Mouse (Mus musculus): Measurements from ENCODE around the gene Gm10563.

The Gm10563 gene

DNA sequence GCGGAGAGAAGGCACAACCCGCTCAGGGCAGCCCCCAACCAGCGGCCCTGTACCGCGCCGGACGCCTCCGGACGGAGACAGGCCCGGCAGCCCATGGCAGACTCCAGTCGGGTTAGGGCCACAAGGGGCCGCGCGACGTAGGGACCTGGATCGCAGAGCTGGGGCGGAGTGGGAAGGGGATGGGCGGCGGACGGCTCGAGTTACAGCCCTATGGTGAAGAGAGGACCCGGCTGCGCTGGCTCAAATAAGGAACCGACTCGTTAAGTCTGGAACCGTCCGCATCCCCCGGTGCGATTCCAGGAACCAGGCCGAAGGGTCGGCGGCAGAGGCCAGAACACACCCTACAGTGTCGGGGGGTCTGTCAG is 7.9 kb upstream of the Gm10563 start, which contains the start of gene Mmp23:
TSS of gene Mmp23 (minus strand) at position 299 of the 365 bp plus-strand sequence.
- DNase-seq (ENCODE audit: extremely low read depth, low read depth), result no peak

- no peak for DNase-seq (ENCODE audit: extremely low read depth, low read depth)
These were observed 7.3 kb upstream of the Gm10563 start for GRCm38 (mm10) chr4:155652283-155653085.

GRCm38 (mm10) chr4:155651553-155652269 is 6.5 kb upstream of the Gm10563 start:
- DNase-seq (ENCODE audit: extremely low read depth, low read depth), result no peak

DNA sequence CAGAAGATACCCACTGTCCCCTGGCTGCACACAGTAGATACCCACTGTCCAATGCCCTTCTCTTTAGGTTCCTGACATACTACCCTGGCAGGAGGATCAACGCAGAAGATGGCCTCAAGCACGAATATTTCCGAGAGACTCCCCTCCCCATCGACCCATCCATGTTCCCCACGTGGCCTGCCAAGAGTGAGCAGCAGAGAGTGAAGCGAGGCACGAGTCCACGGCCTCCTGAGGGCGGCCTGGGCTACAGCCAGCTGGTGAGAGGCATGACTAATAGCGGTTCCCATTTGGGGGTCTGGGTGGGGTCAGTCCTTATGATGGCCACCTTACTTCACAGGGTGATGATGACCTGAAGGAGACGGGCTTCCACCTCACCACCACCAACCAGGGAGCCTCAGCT is 4.1 kb upstream of the Gm10563 start:
- DNase-seq (ENCODE audit: extremely low read depth, low read depth), result no peak

- no peak for DNase-seq (ENCODE audit: extremely low read depth, low read depth)
These were observed 513 bp upstream of the Gm10563 start for GRCm38 (mm10) chr4:155645721-155646120.

DNA sequence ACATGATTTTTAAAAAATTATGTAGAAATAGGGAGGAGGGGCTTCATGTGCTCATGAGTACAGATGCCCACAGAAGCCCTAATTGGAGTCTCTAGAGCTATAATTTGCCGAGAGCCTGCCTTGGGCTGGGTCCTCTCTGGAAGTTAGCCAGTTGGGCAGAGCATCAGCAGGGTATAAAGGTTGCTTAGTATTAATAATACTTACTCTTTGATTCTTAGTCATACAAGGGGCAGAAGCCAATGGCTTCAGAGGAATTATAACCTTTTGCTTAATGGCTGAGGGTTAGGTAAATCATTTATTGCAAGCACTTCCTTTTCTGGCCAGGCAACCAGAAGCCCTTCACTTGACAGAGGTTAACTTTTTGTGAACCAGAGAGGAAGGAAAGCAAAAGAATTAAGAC is 1.7 kb downstream of the Gm10563 start:
- no peak for DNase-seq (ENCODE audit: extremely low read depth, low read depth)

- DNase-seq (ENCODE audit: extremely low read depth, low read depth), result no peak
These were observed 9.3 kb downstream of the Gm10563 start for GRCm38 (mm10) chr4:155635766-155636499.

DNA sequence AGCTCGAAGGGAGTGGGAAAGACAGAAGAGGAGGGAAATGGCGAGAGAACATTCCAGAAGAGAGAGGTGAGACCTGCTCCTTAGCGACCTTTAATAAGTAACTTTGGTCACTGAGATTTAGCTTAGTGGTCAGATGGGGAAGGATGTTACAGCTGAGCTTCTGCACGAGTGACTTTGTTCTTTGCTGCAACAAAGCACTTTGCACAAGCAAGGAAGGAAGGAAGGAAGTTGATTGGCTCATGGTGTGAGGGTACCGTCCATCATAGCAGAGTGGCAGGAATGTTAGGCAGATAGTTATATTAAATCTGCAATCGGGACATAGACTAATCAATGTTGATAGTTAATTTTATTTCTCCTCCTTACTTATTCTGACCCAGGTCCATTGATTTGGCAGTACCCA is 14.9 kb downstream of the Gm10563 start:
- DNase-seq (ENCODE audit: extremely low read depth, low read depth), result no peak

- DNase-seq (ENCODE audit: extremely low read depth, low read depth), result peak; percentile 98
These were observed 20.6 kb downstream of the Gm10563 start, which contains the start of gene Cdk11b for GRCm38 (mm10) chr4:155624338-155625291. Gene Cdk11b, plus strand, starts transcription at chr4:155624854.

GRCm38 (mm10) chr4:155618321-155618720 is 26.9 kb downstream of the Gm10563 start:
- no peak for DNase-seq (ENCODE audit: extremely low read depth, low read depth)

DNA sequence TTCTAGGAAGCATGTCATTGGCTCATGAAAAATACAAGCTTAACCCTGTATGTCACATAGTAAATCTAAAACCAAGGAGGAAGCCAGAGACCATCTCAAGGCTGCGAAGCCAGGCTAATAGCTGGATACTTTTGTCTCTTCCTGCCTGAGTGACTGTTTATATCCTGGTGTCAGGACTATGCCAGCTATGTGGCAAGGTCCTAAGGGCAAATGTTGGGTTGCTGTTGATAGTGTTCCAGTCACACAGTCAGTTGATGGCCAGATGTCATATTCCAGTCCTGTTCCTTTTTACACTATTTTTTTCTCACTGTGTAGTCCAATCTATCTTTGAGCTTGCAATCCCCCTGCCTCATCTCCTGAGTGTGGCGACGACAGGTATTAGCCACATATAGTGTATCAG is 31.9 kb downstream of the Gm10563 start:
- no peak for DNase-seq (ENCODE audit: extremely low read depth, low read depth)

- DNase-seq (ENCODE audit: extremely low read depth, low read depth), result no peak
These were observed 33.3 kb downstream of the Gm10563 start for GRCm38 (mm10) chr4:155611860-155612259.

- DNase-seq (ENCODE audit: extremely low read depth, low read depth), result no peak
These were observed 38.4 kb downstream of the Gm10563 start for GRCm38 (mm10) chr4:155606825-155607224.

GRCm38 (mm10) chr4:155605132-155605531 is 40.1 kb downstream of the Gm10563 start:
- no peak for DNase-seq (ENCODE audit: extremely low read depth, low read depth)

DNA sequence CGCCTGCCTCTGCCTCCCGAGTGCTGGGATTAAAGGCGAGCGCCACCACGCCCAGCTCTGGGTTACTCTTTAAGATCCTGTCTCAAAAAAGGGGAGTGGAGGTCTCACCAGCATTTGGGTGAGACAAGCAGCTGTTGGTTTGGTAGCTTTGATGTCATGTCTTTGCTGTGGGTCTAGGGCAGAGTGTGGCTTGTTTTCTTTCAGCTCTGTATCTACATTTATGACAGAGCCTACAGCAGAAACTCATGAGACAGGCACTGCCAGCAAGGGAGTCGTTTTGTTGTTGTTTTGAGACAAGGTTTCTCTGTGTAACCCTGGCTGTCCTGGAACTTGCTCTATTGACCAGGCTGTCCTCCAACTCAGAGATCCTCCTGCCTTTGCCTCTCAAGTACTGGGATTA is 41.4 kb downstream of the Gm10563 start:
- no peak for DNase-seq (ENCODE audit: extremely low read depth, low read depth)

- no peak for DNase-seq (ENCODE audit: extremely low read depth, low read depth)
These were observed 42.5 kb downstream of the Gm10563 start for GRCm38 (mm10) chr4:155602753-155603152.

- DNase-seq (ENCODE audit: extremely low read depth, low read depth), result no peak
These were observed 43.2 kb downstream of the Gm10563 start for GRCm38 (mm10) chr4:155601997-155602456.

DNA sequence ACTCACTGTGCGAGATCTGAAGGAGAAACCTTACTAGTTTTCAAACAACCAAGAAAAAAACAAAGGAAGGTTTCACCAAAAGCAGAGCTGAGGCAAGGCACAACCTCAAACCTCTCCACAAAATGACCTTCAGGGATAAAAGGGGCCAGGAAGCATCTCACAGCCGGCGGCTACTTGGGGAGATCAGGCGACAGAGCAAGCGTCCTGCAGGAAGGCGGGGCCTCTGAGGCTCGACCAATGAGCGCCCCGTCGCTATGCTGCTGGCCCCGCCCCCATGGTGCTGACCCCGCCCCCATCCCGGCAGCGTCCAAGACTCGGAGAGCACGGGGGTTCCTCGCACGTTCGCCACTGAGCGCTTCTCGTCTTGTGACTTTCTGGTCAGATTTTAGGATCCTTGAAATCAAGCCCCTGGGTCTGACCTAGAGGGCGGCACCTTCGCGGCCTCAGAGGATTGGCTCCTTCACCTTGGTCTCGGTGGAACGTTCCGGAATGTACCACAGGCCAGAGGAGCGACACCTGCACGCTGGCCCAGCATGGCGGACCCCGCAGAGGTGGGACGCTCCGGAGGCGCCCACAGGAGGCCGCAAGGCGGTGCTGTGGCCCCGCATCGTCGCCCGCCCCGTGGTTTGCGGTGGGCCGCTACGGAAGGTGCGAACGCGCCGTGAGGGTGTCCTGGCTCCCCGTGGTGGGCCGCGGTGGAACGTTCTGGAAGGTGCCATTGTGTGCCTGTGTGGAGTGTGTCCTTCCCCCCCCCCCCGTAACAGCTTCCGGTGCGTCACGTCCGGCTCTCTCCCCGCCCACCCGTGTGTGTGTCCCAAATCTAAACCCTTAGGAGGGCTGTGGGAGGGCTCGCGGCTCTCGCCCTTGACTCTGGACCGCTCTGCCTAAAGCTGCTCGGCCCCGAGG is 43.9 kb downstream of the Gm10563 start, which contains the start of gene Slc35e2:
TSS of gene Slc35e2 (plus strand) at position 326 of the 906 bp plus-strand sequence.
- DNase-seq (ENCODE audit: extremely low read depth, low read depth), result peak; percentile 82

Data from MEL-GATA-1-ER (cell line).